Mouse (Mus musculus): Measurements from ENCODE around the gene Rbfox1. TPM values are rescaled to one million over a fixed set of nuclear protein-coding genes. Genes with fewer than 3 reads are reported as not detected.

Rbfox1 gene
- polyA plus RNA-seq, 1 experiment from 2014 or later: 3.9 TPM

GRCm38 (mm10) chr16:7062512-7062911, 1177.4 kb downstream of the Rbfox1 start:
- 85% methylated on average over 6 of the region's 6 CpGs for WGBS
- Histone ChIP-seq H3K36me3 (ENCODE audit: control insufficient read depth, insufficient read depth, low read length) (no peaks in the 10 kb centered on the region), H3K9me3 (ENCODE audit: control insufficient read depth, low read length) (no peaks in the 10 kb centered on the region), H3K27ac (ENCODE audit: low read length) (no peak overlapping the region), H3K4me2 (ENCODE audit: low read depth, low read length) (no peak overlapping the region), H3K9ac (ENCODE audit: low read depth, low read length) (no peak overlapping the region), H3K27me3 (replicated peaks; ENCODE audit: control insufficient read depth, insufficient read depth, low read length) (no peaks in the 10 kb centered on the region), H3K4me3 (ENCODE audit: low read length) (no peak overlapping the region), H3K4me1 (ENCODE audit: control insufficient read depth, insufficient read depth, low read length) (no peaks in the 10 kb centered on the region)
- ATAC-seq: no peak

- Histone ChIP-seq H3K27me3 (replicated peaks; ENCODE audit: control insufficient read depth, insufficient read depth, low read length) (no peaks in the 10 kb centered on the region), H3K36me3 (ENCODE audit: control insufficient read depth, insufficient read depth, low read length) (no peaks in the 10 kb centered on the region), H3K4me1 (ENCODE audit: control insufficient read depth, insufficient read depth, low read length) (no peaks in the 10 kb centered on the region), H3K9me3 (ENCODE audit: control insufficient read depth, low read length) (no peaks in the 10 kb centered on the region), H3K27ac (ENCODE audit: low read length) (no peak overlapping the region), H3K9ac (ENCODE audit: low read depth, low read length) (no peak overlapping the region), H3K4me2 (ENCODE audit: low read depth, low read length) (no peak overlapping the region), H3K4me3 (ENCODE audit: low read length) (no peak overlapping the region)
- no peak for ATAC-seq
- 81% methylated on average over 8 of the region's 8 CpGs for WGBS
Observed at GRCm38 (mm10) chr16:7067109-7067508, 1182.0 kb downstream of the Rbfox1 start.

DNA sequence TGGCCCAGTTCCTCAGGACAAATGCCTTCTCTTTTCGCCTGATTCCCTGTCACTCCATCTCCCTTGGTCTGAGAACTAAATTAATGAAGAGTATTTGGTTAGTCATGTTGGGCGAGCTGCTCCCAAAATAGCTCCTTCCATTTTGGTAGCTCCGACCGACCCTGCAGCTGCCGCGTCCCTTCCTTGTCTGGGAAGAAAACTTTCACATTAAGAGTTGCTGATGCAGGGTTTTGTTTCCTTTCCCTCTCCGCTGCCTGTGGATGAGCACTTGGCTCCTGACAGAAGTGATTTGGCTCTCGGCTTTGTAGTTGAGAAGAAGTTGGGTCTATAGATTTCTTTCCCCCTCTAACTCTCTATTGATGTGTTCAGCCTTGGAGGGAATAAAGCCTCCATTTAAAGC, 1184.4 kb downstream of the Rbfox1 start:
- WGBS: 58% methylated on average over 8 of the region's 8 CpGs
- no peak for ATAC-seq

DNA sequence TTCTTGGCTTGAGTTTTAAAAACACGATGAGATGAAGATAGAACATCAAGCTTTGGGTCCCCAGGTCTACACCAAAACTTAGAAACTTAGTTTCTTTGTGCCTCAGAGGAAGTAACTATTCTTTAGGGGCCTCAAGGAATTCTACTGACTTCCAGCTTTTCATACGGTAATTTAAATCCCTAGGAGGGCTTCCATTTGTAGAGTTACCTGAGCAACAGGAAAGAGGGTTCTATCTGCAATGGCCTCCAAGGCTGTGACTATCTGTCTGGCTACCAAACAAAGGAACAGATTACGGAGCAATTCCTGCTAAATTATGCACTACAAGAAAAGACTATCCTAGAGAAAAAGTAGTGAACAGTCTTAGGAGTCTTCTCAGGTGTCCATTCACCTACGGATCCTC, 1189.6 kb downstream of the Rbfox1 start:
- 84% methylated on average over 4 of the region's 4 CpGs for WGBS
- no peak overlapping the region for H3K9ac ChIP-seq (ENCODE audit: low read depth, low read length)
- H3K36me3 ChIP-seq (ENCODE audit: control insufficient read depth, insufficient read depth, low read length): no peaks in the 10 kb centered on the region
- H3K9me3 ChIP-seq (ENCODE audit: control insufficient read depth, low read length): no peaks in the 10 kb centered on the region
- no peak overlapping the region for H3K4me3 ChIP-seq (ENCODE audit: low read length)
- no peak overlapping the region for H3K4me2 ChIP-seq (ENCODE audit: low read depth, low read length)
- H3K27ac ChIP-seq (ENCODE audit: low read length): no peak overlapping the region
- no peaks in the 10 kb centered on the region for H3K4me1 ChIP-seq (ENCODE audit: control insufficient read depth, insufficient read depth, low read length)
- ATAC-seq: no peak
- H3K27me3 ChIP-seq (replicated peaks; ENCODE audit: control insufficient read depth, insufficient read depth, low read length): no peaks in the 10 kb centered on the region

More for the DNA sequence above, 1184.4 kb downstream of the Rbfox1 start:
- no peak overlapping the region for H3K9ac ChIP-seq (ENCODE audit: low read depth, low read length)
- H3K27ac ChIP-seq (ENCODE audit: low read length): no peak overlapping the region
- H3K9me3 ChIP-seq (ENCODE audit: control insufficient read depth, low read length): no peaks in the 10 kb centered on the region
- H3K36me3 ChIP-seq (ENCODE audit: control insufficient read depth, insufficient read depth, low read length): no peaks in the 10 kb centered on the region
- H3K27me3 ChIP-seq (replicated peaks; ENCODE audit: control insufficient read depth, insufficient read depth, low read length): no peaks in the 10 kb centered on the region
- H3K4me2 ChIP-seq (ENCODE audit: low read depth, low read length): no peak overlapping the region
- H3K4me1 ChIP-seq (ENCODE audit: control insufficient read depth, insufficient read depth, low read length): no peaks in the 10 kb centered on the region
- no peak overlapping the region for H3K4me3 ChIP-seq (ENCODE audit: low read length)

DNA sequence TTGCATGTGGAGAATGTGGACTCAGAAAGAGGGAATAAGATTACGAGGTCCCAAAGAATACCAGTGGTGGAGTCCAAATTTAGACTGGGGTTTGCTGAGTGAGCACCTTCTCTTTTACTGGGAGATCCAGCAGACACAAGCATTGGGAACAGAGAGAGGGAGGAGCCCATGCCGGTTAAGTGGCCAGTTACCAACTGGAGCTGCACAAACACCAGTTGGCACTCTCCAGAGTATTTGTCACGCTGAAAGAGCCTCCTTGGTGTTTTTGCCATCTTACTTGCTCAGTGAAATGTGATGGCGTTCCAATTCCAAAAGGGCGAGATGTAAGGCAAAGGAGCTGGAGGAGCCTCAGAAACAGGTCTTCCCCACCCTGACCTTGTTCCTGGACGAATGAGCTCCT, 1190.6 kb downstream of the Rbfox1 start:
- Histone ChIP-seq H3K9me3 (ENCODE audit: control insufficient read depth, low read length) (no peaks in the 10 kb centered on the region), H3K36me3 (ENCODE audit: control insufficient read depth, insufficient read depth, low read length) (no peaks in the 10 kb centered on the region), H3K27ac (ENCODE audit: low read length) (no peak overlapping the region), H3K4me2 (ENCODE audit: low read depth, low read length) (no peak overlapping the region), H3K27me3 (replicated peaks; ENCODE audit: control insufficient read depth, insufficient read depth, low read length) (no peaks in the 10 kb centered on the region), H3K4me1 (ENCODE audit: control insufficient read depth, insufficient read depth, low read length) (no peaks in the 10 kb centered on the region), H3K9ac (ENCODE audit: low read depth, low read length) (no peak overlapping the region), H3K4me3 (ENCODE audit: low read length) (no peak overlapping the region)
- no peak for ATAC-seq
- 78% methylated on average over 6 of the region's 6 CpGs for WGBS

- no peaks in the 10 kb centered on the region for H3K27me3 ChIP-seq (replicated peaks; ENCODE audit: control insufficient read depth, insufficient read depth, low read length)
- no peak overlapping the region for H3K27ac ChIP-seq (ENCODE audit: low read length)
- no peak for ATAC-seq
- no peaks in the 10 kb centered on the region for H3K4me1 ChIP-seq (ENCODE audit: control insufficient read depth, insufficient read depth, low read length)
- H3K4me3 ChIP-seq (ENCODE audit: low read length): no peak overlapping the region
- no peaks in the 10 kb centered on the region for H3K36me3 ChIP-seq (ENCODE audit: control insufficient read depth, insufficient read depth, low read length)
- WGBS: 95% methylated on average over 1 of the region's 1 CpGs
- no peaks in the 10 kb centered on the region for H3K9me3 ChIP-seq (ENCODE audit: control insufficient read depth, low read length)
- H3K9ac ChIP-seq (ENCODE audit: low read depth, low read length): no peak overlapping the region
- no peak overlapping the region for H3K4me2 ChIP-seq (ENCODE audit: low read depth, low read length)
Observed at GRCm38 (mm10) chr16:7076305-7076704, 1191.2 kb downstream of the Rbfox1 start.

- H3K27me3 ChIP-seq (replicated peaks; ENCODE audit: control insufficient read depth, insufficient read depth, low read length): no peaks in the 10 kb centered on the region
- no peaks in the 10 kb centered on the region for H3K9me3 ChIP-seq (ENCODE audit: control insufficient read depth, low read length)
- H3K27ac ChIP-seq (ENCODE audit: low read length): no peak overlapping the region
- H3K4me3 ChIP-seq (ENCODE audit: low read length): no peak overlapping the region
- no peak for ATAC-seq
- 83% methylated on average over 3 of the region's 3 CpGs for WGBS
- H3K36me3 ChIP-seq (ENCODE audit: control insufficient read depth, insufficient read depth, low read length): no peaks in the 10 kb centered on the region
- no peak overlapping the region for H3K4me2 ChIP-seq (ENCODE audit: low read depth, low read length)
- no peaks in the 10 kb centered on the region for H3K4me1 ChIP-seq (ENCODE audit: control insufficient read depth, insufficient read depth, low read length)
- no peak overlapping the region for H3K9ac ChIP-seq (ENCODE audit: low read depth, low read length)
Observed at GRCm38 (mm10) chr16:7076707-7077106, 1191.6 kb downstream of the Rbfox1 start.

DNA sequence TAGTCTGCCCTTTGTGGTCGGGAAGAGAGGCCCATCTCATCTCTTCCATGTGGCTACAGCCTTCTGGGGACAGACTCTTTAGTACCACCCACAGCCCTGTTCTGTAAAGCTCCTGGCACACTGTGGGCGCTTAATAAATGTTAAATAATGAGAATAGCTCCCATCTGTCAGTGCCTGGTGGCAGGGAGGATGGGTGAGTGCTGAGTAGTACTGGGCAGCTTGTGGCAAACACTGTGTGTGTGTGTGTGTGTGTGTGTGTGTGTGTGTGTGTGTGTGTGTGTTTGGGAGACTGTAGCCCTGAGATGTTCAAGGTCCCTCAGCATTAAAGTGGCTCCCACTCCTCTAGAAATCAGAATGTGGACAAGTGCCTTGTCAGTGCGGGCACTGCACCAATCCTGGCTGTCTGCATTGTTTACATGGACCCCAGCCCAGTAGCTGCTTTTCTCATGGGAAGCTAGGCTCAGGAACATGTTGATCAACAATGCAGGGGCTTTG, 1196.0 kb downstream of the Rbfox1 start:
- Histone ChIP-seq H3K36me3 (ENCODE audit: control insufficient read depth, insufficient read depth, low read length) (no peaks in the 10 kb centered on the region), H3K4me1 (ENCODE audit: control insufficient read depth, insufficient read depth, low read length) (no peaks in the 10 kb centered on the region), H3K4me2 (ENCODE audit: low read depth, low read length) (no peak overlapping the region), H3K4me3 (ENCODE audit: low read length) (no peak overlapping the region), H3K27me3 (replicated peaks; ENCODE audit: control insufficient read depth, insufficient read depth, low read length) (no peaks in the 10 kb centered on the region), H3K27ac (ENCODE audit: low read length) (no peak overlapping the region), H3K9ac (ENCODE audit: low read depth, low read length) (no peak overlapping the region), H3K9me3 (ENCODE audit: control insufficient read depth, low read length) (no peaks in the 10 kb centered on the region)
- no peak for ATAC-seq
- 61% methylated on average over 3 of the region's 3 CpGs for WGBS

DNA sequence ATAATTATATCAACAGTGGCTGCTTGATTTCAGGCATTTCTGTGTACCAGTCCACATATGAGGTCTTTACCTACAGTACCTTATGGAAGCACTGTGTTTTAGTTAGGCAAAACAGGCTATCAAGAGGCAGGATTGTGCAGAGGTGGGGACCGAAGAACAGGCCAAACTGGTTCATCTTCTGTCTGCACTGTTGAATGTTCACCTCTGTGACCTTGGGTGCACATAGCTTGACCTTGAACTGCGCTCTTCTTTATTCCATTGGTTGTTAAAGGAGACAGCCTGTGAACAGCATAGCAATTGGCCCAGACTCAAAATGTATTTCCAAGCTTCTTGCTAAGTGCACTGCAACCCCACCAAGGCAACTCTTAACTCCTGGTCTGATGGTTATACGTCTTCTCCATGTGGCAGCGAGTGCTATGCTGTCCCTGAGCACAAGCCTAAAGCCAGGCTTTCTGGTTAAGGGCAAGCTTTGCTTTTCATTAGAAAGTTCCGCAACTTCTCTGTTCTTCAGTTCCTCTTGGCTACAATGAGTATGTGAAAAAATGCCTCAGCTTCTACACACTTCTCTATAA, 1196.6 kb downstream of the Rbfox1 start:
- 67% methylated on average over 5 of the region's 5 CpGs for WGBS
- Histone ChIP-seq H3K36me3 (ENCODE audit: control insufficient read depth, insufficient read depth, low read length) (no peaks in the 10 kb centered on the region), H3K27ac (ENCODE audit: low read length) (no peak overlapping the region), H3K4me2 (ENCODE audit: low read depth, low read length) (no peak overlapping the region), H3K4me3 (ENCODE audit: low read length) (no peak overlapping the region), H3K27me3 (replicated peaks; ENCODE audit: control insufficient read depth, insufficient read depth, low read length) (no peaks in the 10 kb centered on the region), H3K4me1 (ENCODE audit: control insufficient read depth, insufficient read depth, low read length) (no peaks in the 10 kb centered on the region), H3K9ac (ENCODE audit: low read depth, low read length) (no peak overlapping the region), H3K9me3 (ENCODE audit: control insufficient read depth, low read length) (no peaks in the 10 kb centered on the region)
- ATAC-seq: no peak

GRCm38 (mm10) chr16:7083937-7084336, 1198.8 kb downstream of the Rbfox1 start:
- no peak overlapping the region for H3K27ac ChIP-seq (ENCODE audit: low read length)
- no peak for ATAC-seq
- no peak overlapping the region for H3K4me3 ChIP-seq (ENCODE audit: low read length)
- no peaks in the 10 kb centered on the region for H3K9me3 ChIP-seq (ENCODE audit: control insufficient read depth, low read length)
- H3K4me2 ChIP-seq (ENCODE audit: low read depth, low read length): no peak overlapping the region
- no peak overlapping the region for H3K9ac ChIP-seq (ENCODE audit: low read depth, low read length)
- WGBS: 98% methylated on average over 2 of the region's 2 CpGs
- no peaks in the 10 kb centered on the region for H3K4me1 ChIP-seq (ENCODE audit: control insufficient read depth, insufficient read depth, low read length)
- no peaks in the 10 kb centered on the region for H3K27me3 ChIP-seq (replicated peaks; ENCODE audit: control insufficient read depth, insufficient read depth, low read length)
- no peaks in the 10 kb centered on the region for H3K36me3 ChIP-seq (ENCODE audit: control insufficient read depth, insufficient read depth, low read length)
